8 mouse cellular contexts compared by ENCODE assay signal in genomic region chr7:29953513-29954401, GRCm38 (mm10). TPM values are rescaled to one million over a fixed set of nuclear protein-coding genes. Genes with fewer than 3 reads are reported as not detected.
DNase-seq lines count a peak whose midpoint lies in the region; ATAC-seq and TF ChIP-seq lines count a peak whose summit lies in the region.

Gene Zfp74, minus strand, starts transcription at chr7:29954089.

- ATAC-seq in forebrain, embryonic 15.5 days (replicated peaks), result peak; percentile 94
- ATAC-seq in neutrophil, adult 5-6 weeks (ENCODE audit: extremely low read depth, insufficient number of reproducible peaks, low FRiP score, poor library complexity, severe bottlenecking), result peak; percentile 69

- TF ChIP-seq POLR2A in lung, adult 2 months (IDR thresholded peaks at IDR 0.05; ENCODE audit: borderline replicate concordance, extremely low read depth, low read depth, low read length), result peak; percentile 28; the same call in 1 of the 2 replicates

- peak within 1 kb of the TSS; percentile 54 for H3K4me2 ChIP-seq in forebrain, embryonic 15.5 days (replicated peaks)

- H3K9ac ChIP-seq in ES-E14 (ENCODE audit: insufficient read depth, low read depth, low read length, poor library complexity, severe bottlenecking), result peak within 1 kb of the TSS; percentile 82
- peak within 1 kb of the TSS; percentile 95 for H3K9ac ChIP-seq in forebrain, embryonic 15.5 days (replicated peaks)

- H3K4me3 ChIP-seq in ES-E14 (ENCODE audit: insufficient read depth in 1 of 2, low read depth in 1 of 2, low read length in 2 of 2, poor library complexity in 1 of 2, severe bottlenecking in 1 of 2), result peak within 1 kb of the TSS; percentile 74 to 81
- H3K4me3 ChIP-seq in forebrain, embryonic 15.5 days, result peak within 1 kb of the TSS; percentile 81
- peak within 1 kb of the TSS; percentile 80 for H3K4me3 ChIP-seq in lung, adult 2 months (replicated peaks; ENCODE audit: extremely low read depth, low read depth, low read length)

- peaks cover 0 to 2% of the 10 kb centered on the region in 2 experiments; a peak in 1 of 4 replicates for H3K4me1 ChIP-seq in ES-E14 (ENCODE audit: control insufficient read depth in 2 of 2, insufficient read depth in 2 of 2, low read length in 2 of 2, poor library complexity in 1 of 2)
- peaks cover 14% of the 10 kb centered on the region for H3K4me1 ChIP-seq in forebrain, embryonic 15.5 days
- H3K4me1 ChIP-seq in lung, adult 2 months (ENCODE audit: control insufficient read depth, insufficient read depth, low read length), result no peaks in the 10 kb centered on the region; the same call in 1 of the 2 replicates

- peak; percentile 87 for DNase-seq in ES-E14 (ENCODE audit: low read depth, low spot score)
- DNase-seq in cerebellum, adult 11-12 months, result peak; percentile 78
- DNase-seq in heart, postnatal 25 days (ENCODE audit: low spot score), result peak; percentile 54
- DNase-seq in layer of hippocampus, adult 18-20 months (ENCODE audit: low spot score in 2 of 2), result peak; percentile 68 to 83
- DNase-seq in lung, adult 2 months, result peak; percentile 74
- peak; percentile 66 to 74 for DNase-seq in thymus, adult 18-20 months

- in situ Hi-C loops in ES-E14 (cut with MboI; ENCODE audit: low sequenced_read_pairs in 2 of 2, unreplicated experiment in 2 of 2), result no loop called here

- peak within 1 kb of the TSS; percentile 20; the same call in 1 of the 2 replicates for H3K27ac ChIP-seq in ES-E14 (ENCODE audit: insufficient read depth, low read depth, low read length, poor library complexity, severe bottlenecking)
- H3K27ac ChIP-seq in forebrain, embryonic 15.5 days (replicated peaks), result peak within 1 kb of the TSS; percentile 95

- H3K36me3 ChIP-seq in ES-E14 (ENCODE audit: control insufficient read depth, insufficient read depth, low read length, poor library complexity, severe bottlenecking), result no peaks in the 10 kb centered on the region
- H3K36me3 ChIP-seq in forebrain, embryonic 15.5 days, result peaks cover 15% of the 10 kb centered on the region

- no peak for TF ChIP-seq CTCF in lung, adult 2 months (IDR thresholded peaks at IDR 0.05; ENCODE audit: insufficient read depth, low read length)

- intact Hi-C loops in heart, postnatal 25 days (cut with DNase I), result loop anchor here (2.0 kb wide), 2 partner anchors 29 to 43 kb away; partner anchors contain the start of gene Zfp568

- H3K27me3 ChIP-seq in forebrain, embryonic 15.5 days, result no peaks in the 10 kb centered on the region

- H3K9me3 ChIP-seq in ES-E14 (ENCODE audit: control insufficient read depth, insufficient read depth, low read depth, low read length), result no peaks in the 10 kb centered on the region
- no peaks in the 10 kb centered on the region for H3K9me3 ChIP-seq in forebrain, embryonic 15.5 days

- 1% methylated on average over 51 of the region's 52 CpGs for WGBS in forebrain, embryonic 15.5 days
- under 1% methylated on average over 52 of the region's 52 CpGs for WGBS in lung, adult 2 months

TF ChIP-seq in ES-E14, 5 proteins besides CTCF, POLR2A, EP300 and RAD21:
- no peak for TF ChIP-seq MAFK (IDR thresholded peaks at IDR 0.05; ENCODE audit: insufficient read depth, low read depth, low read length)
- no peak for TF ChIP-seq ZNF384 (IDR thresholded peaks at IDR 0.05; ENCODE audit: low read depth, low read length)
- TF ChIP-seq CHD2 (IDR thresholded peaks at IDR 0.05; ENCODE audit: low read depth, low read length), result no peak
- peak; percentile 91 for TF ChIP-seq HCFC1 (IDR thresholded peaks at IDR 0.05; ENCODE audit: borderline replicate concordance, insufficient read depth, low read length)
- TF ChIP-seq ZC3H11A (IDR thresholded peaks at IDR 0.05; ENCODE audit: borderline replicate concordance, low read depth, low read length), result no peak

RNA-seq across cellular contexts. Expression of gene Zfp74, which starts in this region (rescaled TPM):
- total RNA-seq in ES-E14 (2012; rRNA removed), result 11.7 and 24.1 TPM in 2 replicates
- 19.7 and 25.1 TPM in 2 replicates for polyA plus RNA-seq in forebrain, embryonic 15.5 days (2015; fragmentation: Nextera tagmentation; extraction: Ambion mirVana)
- 1 to 10 TPM; 6.6 to 7.8 TPM for total RNA-seq in heart, postnatal 25 days (2021)
- 10 to 100 TPM; 15.4 to 18.1 TPM for total RNA-seq in layer of hippocampus, adult 18-20 months (2021)
- 7.9 and 8.3 TPM in 2 replicates for polyA plus RNA-seq in lung, adult 2 months (2012; rRNA removed)
- 7.2 and 10.9 TPM in 2 replicates for total RNA-seq in neutrophil, adult 5-6 weeks (2017)

Comparison
In these comparisons a context has a peak if more than half of its experiments do, and no peak if none do; other contexts are left out.
1. Peak in every context shown above with its lines: DNase-seq, ATAC-seq, H3K4me3 ChIP-seq and H3K27ac ChIP-seq.